Mouse (Mus musculus) MEL (cell line): ENCODE results near the gene Maml3. TPM values are rescaled to one million over a fixed set of nuclear protein-coding genes. Genes with fewer than 3 reads are reported as not detected.

Source experiments
- DNase-seq: peaks from one replicate; pipeline ENCODE4 v3.0.0; 2011; ENCODE audit warnings: low read depth, low spot score
- H3K27ac ChIP-seq: 2 replicates; pipeline ENCODE4 v1.5.1; 2012; ENCODE audit warnings: low read depth, mild to moderate bottlenecking, control low read depth, low read length, moderate library complexity; ENCODE audit not compliant: control insufficient read depth
- H3K27me3 ChIP-seq, 2 experiments: fragments of 150-350 bp in 1 of 2; sonication (generic) in 1 of 2; 2 replicates each; pipeline ENCODE4 v1.6.1; 2012; ENCODE audit warnings: low read length in 2 of 2, mild to moderate bottlenecking in 2 of 2, improper control_type of control experiment in 1 of 2, moderate library complexity in 1 of 2; ENCODE audit not compliant: insufficient read depth in 2 of 2, control insufficient read depth in 1 of 2
- H3K36me3 ChIP-seq, 2 experiments: 2 replicates each; pipeline ENCODE4 v1.6.1; 2012 to 2014; ENCODE audit warnings: low read length in 2 of 2, improper control_type of control experiment in 1 of 2, inconsistent platforms in 1 of 2, mild to moderate bottlenecking in 1 of 2; ENCODE audit not compliant: insufficient read depth in 2 of 2, control insufficient read depth in 1 of 2
- H3K4me1 ChIP-seq, 2 experiments: fragments of 150-350 bp in 1 of 2; sonication (generic) in 1 of 2; 2 replicates each; pipeline ENCODE4 v1.6.1; 2012; ENCODE audit warnings: low read length in 2 of 2, improper control_type of control experiment in 1 of 2, mild to moderate bottlenecking in 1 of 2; ENCODE audit not compliant: insufficient read depth in 2 of 2, control insufficient read depth in 1 of 2
- H3K4me3 ChIP-seq, 2 experiments: fragments of 150-350 bp in 1 of 2; sonication (generic) in 1 of 2; 2 replicates each; pipeline ENCODE4 v1.5.1; 2012; ENCODE audit warnings: low read depth in 2 of 2, low read length in 2 of 2, mild to moderate bottlenecking in 2 of 2, moderate library complexity in 2 of 2, control low read depth in 1 of 2, improper control_type of control experiment in 1 of 2; ENCODE audit not compliant: control insufficient read depth in 1 of 2, insufficient read depth in 1 of 2
- H3K79me2 ChIP-seq: 2 replicates; pipeline ENCODE4 v1.6.1; 2012; ENCODE audit warnings: mild to moderate bottlenecking, low read length, moderate library complexity; ENCODE audit not compliant: control insufficient read depth, poor library complexity, insufficient read depth
- H3K9ac ChIP-seq: 2 replicates; pipeline ENCODE4 v1.6.1; 2012; ENCODE audit warnings: low read depth, mild to moderate bottlenecking, control low read depth, low read length, moderate library complexity; ENCODE audit not compliant: control insufficient read depth, poor library complexity, severe bottlenecking
- H3K9me3 ChIP-seq: fragments of 150-350 bp; sonication (generic); replicated peaks from 2 replicates; pipeline ENCODE4 v1.6.1; 2012; ENCODE audit warnings: mild to moderate bottlenecking, low read length, improper control_type of control experiment, moderate library complexity; ENCODE audit not compliant: insufficient read depth
- BHLHE40 ChIP-seq: IDR thresholded peaks from 2 replicates; pipeline ENCODE4 v1.6.1; 2012; ENCODE audit warnings: low read depth, mild to moderate bottlenecking, inconsistent platforms, low read length, improper control_type of control experiment, borderline replicate concordance
- CHD2 ChIP-seq: IDR thresholded peaks from 2 replicates; pipeline ENCODE4 v1.6.1; 2011; ENCODE audit warnings: low read length, improper control_type of control experiment
- CTCF ChIP-seq, 3 experiments: IDR thresholded peaks in 2 of 3; conservative IDR thresholded peaks in 1 of 3; 2 replicates each; pipeline ENCODE4 v1.5.1; 2011 to 2012; ENCODE audit warnings: low read length in 3 of 3, low read depth in 2 of 3, mild to moderate bottlenecking in 2 of 3, improper control_type of control experiment in 1 of 3, inconsistent platforms in 1 of 3, mixed read lengths in 1 of 3, moderate library complexity in 1 of 3; ENCODE audit not compliant: control insufficient read depth in 1 of 3, insufficient read depth in 1 of 3, poor library complexity in 1 of 3, severe bottlenecking in 1 of 3
- E2F4 ChIP-seq: IDR thresholded peaks from 2 replicates; pipeline ENCODE4 v1.6.1; 2011; ENCODE audit warnings: low read depth, low read length, improper control_type of control experiment, borderline replicate concordance
- ETS1 ChIP-seq: IDR thresholded peaks from 2 replicates; pipeline ENCODE4 v1.6.1; 2012; ENCODE audit warnings: low read depth, mild to moderate bottlenecking, inconsistent platforms, low read length, improper control_type of control experiment, moderate library complexity
- MAFK ChIP-seq: IDR thresholded peaks from 2 replicates; pipeline ENCODE4 v1.6.1; 2011; ENCODE audit warnings: low read depth, mild to moderate bottlenecking, low read length, improper control_type of control experiment, borderline replicate concordance
- MAX ChIP-seq: IDR thresholded peaks from 2 replicates; pipeline ENCODE4 v1.6.1; 2011; ENCODE audit warnings: low read length, improper control_type of control experiment
- MAZ ChIP-seq: IDR thresholded peaks from 2 replicates; pipeline ENCODE4 v1.6.1; 2012; ENCODE audit warnings: low read depth, mild to moderate bottlenecking, inconsistent platforms, low read length, improper control_type of control experiment
- MXI1 ChIP-seq: IDR thresholded peaks from 2 replicates; pipeline ENCODE4 v1.6.1; 2011; ENCODE audit warnings: mild to moderate bottlenecking, low read depth, low read length, improper control_type of control experiment
- NELFE ChIP-seq: IDR thresholded peaks from 2 replicates; pipeline ENCODE4 v1.6.1; 2011; ENCODE audit warnings: low read depth, low read length, improper control_type of control experiment
- POLR2AphosphoS5 ChIP-seq: IDR thresholded peaks from 2 replicates; pipeline ENCODE4 v1.6.1; 2012; ENCODE audit warnings: low read depth, borderline replicate concordance, mild to moderate bottlenecking, inconsistent platforms, low read length, moderate library complexity, mixed read lengths
- TCF12 ChIP-seq: IDR thresholded peaks from 2 replicates; pipeline ENCODE4 v1.6.1; 2014; ENCODE audit warnings: low read depth, mild to moderate bottlenecking, inconsistent platforms, low read length, improper control_type of control experiment, moderate library complexity
- UBTF ChIP-seq: IDR thresholded peaks from 2 replicates; pipeline ENCODE4 v1.6.1; 2012; ENCODE audit warnings: low read depth, mild to moderate bottlenecking, inconsistent platforms, low read length, improper control_type of control experiment, moderate library complexity, borderline replicate concordance; ENCODE audit not compliant: insufficient read depth
- USF1 ChIP-seq: IDR thresholded peaks from 2 replicates; pipeline ENCODE4 v1.6.1; 2014; ENCODE audit warnings: low read depth, mild to moderate bottlenecking, inconsistent platforms, low read length, improper control_type of control experiment, moderate library complexity
- ZC3H11A ChIP-seq: IDR thresholded peaks from 2 replicates; pipeline ENCODE4 v1.6.1; 2012; ENCODE audit warnings: low read depth, mild to moderate bottlenecking, inconsistent platforms, low read length, improper control_type of control experiment
- ZKSCAN1 ChIP-seq: IDR thresholded peaks from 2 replicates; pipeline ENCODE4 v1.6.1; 2012; ENCODE audit warnings: low read depth, mild to moderate bottlenecking, inconsistent platforms, low read length, improper control_type of control experiment, moderate library complexity
- ZNF384 ChIP-seq: IDR thresholded peaks from 2 replicates; pipeline ENCODE4 v1.6.1; 2012; ENCODE audit warnings: low read depth, mild to moderate bottlenecking, inconsistent platforms, low read length, improper control_type of control experiment
- polyA plus RNA-seq, 2 experiments: library from polyadenylated mRNA; stranded (reverse) in 1 of 2; unstranded in 1 of 2; fragments of >175 nt in 1 of 2; fragments of >200 nt in 1 of 2; gene quantifications; 2 replicates each; pipeline versions ENCODE4 v1.2.1 to v1.2.4; 2012; ENCODE audit warnings: low replicate concordance in 2 of 2, low read depth in 1 of 2; ENCODE audit not compliant: insufficient read length in 2 of 2, insufficient read depth in 1 of 2, missing spikeins in 1 of 2
- total RNA-seq: library from RNA; depleted of rRNA; stranded (reverse); fragments of 300-350 nt; gene quantifications from 2 replicates; pipeline ENCODE4 v1.2.3, GENCODE M21; 2012

Maml3 gene
- total and polyA plus RNA-seq, 3 experiments = 2.0 to 4.1 TPM; not detected in 1

DNA sequence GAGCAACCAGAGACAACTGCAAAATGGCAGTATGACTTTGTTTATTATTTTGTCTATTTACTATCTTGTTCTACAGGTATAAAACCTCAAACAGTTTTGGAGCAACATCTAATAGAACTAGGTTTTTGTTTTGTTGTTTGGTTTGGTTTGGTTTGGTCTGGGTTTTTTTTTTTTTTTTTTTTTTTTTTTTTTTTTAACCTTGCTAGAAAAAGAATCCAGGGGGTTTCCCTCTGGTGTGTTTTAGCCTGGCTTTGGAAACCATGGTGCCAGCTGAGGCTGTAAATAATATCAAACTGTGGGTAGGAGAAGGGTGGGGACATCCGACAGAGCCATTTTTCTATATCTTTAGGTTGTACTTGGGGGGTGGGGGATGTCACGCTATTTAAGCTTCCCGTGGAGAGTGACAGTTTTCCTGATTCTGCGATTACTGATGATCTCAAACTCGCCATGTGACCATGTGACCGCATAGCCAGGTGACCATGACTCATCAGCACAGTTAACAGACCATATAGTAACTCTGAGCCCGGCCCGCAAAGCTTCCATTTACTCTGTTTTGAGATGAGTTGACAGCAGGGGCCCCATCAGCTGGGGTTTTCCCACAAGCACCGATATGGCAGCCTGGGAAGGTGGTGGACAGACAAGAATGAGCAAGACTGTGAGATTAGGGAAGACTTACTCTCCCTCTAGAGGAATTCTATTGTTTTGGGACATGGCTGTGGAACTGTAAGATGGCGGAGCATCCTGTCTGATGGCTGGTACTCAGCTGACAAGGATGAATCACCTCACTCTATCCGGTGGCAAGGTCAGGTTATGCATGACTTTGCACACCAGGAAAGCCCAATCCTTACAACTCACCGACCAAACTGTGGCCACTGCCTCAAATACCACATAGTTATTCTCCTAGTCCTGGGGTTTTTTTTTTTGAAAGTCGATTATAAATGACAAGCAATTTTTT, 170.1 kb downstream of the Maml3 start:
- Histone ChIP-seq H3K79me2 (no peaks in the 10 kb centered on the region), H3K4me3 (no peak overlapping the region), H3K9ac (no peak overlapping the region), H3K9me3 (no peaks in the 10 kb centered on the region), H3K27ac (no peak overlapping the region), H3K36me3 (no peaks in the 10 kb centered on the region), H3K27me3 (no peaks in the 10 kb centered on the region), H3K4me1 (peaks cover 0 to 4% of the 10 kb centered on the region in 2 experiments; a peak in 2 of 4 replicates)
- TF ChIP-seq ZC3H11A (no peak), ETS1 (no peak), BHLHE40 (no peak), USF1 (no peak), POLR2AphosphoS5 (no peak), ZNF384 (no peak), TCF12 (no peak), MXI1 (no peak), UBTF (no peak), MAFK (no peak), CTCF (IDR thresholded peaks at IDR 0.05 in 2 of 3, conservative IDR thresholded peaks at IDR 0.05 in 1 of 3; ENCODE audit: control insufficient read depth in 1 of 3, insufficient read depth in 1 of 3, low read depth in 2 of 3, low read length in 3 of 3, poor library complexity in 1 of 3, severe bottlenecking in 1 of 3) (no peak), MAZ (no peak)
- DNase-seq = no peak

DNA sequence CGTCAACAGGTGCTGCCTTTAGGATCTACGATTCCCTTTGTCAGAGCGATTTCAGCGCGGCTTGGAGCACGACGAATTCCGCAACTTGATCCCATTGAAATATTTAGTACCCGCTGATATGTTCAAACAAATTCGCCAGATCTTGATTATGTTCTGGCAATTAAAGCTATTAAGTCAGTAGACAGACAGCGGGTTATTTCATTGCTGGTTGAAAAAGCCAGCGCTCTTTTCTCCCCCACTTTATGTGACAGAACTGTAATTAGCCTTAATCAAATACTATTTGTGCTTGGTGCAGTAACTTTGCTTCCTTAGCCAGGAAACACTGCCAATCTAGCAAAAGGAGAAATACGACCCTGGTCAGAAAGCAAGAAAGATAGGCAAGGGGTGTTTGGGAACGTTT, 176.7 kb downstream of the Maml3 start:
- no peaks in the 10 kb centered on the region for H3K36me3 ChIP-seq
- H3K27me3 ChIP-seq = no peaks in the 10 kb centered on the region
- no peak for DNase-seq
- TF ChIP-seq MAFK (no peak), ZKSCAN1 (no peak), MAX (no peak), CHD2 (no peak), ETS1 (no peak), E2F4 (no peak), BHLHE40 (no peak), NELFE (no peak), MAZ (no peak), MXI1 (no peak)
- no peaks in the 10 kb centered on the region for H3K79me2 ChIP-seq
- no peak overlapping the region for H3K4me3 ChIP-seq
- H3K4me1 ChIP-seq = no peaks in the 10 kb centered on the region
- no peak overlapping the region for H3K27ac ChIP-seq
- no peaks in the 10 kb centered on the region for H3K9me3 ChIP-seq
- H3K9ac ChIP-seq = no peak overlapping the region
